Mouse (Mus musculus) small intestine, adult 10 weeks (tissue): ENCODE results near the gene Olfr972. TPM values are rescaled to one million over a fixed set of nuclear protein-coding genes. Genes with fewer than 3 reads are reported as not detected.

Experiments
- polyA plus RNA-seq: library from polyadenylated mRNA; stranded (reverse); fragments of 350-450 nt; fragmentation: Illumina TruSeq; extraction: RNeasy Lipid Tissue Mini Kit (QIAGEN cat#74804); gene quantifications from one replicate; pipeline ENCODE4 v1.2.3, GENCODE M21; 2014; ENCODE audit warnings: low replicate concordance

Olfr972 gene
- not detected for polyA plus RNA-seq

GRCm38 (mm10) chr9:39866122-39866521 is at the start of gene Olfr972:
Gene Olfr972 (plus strand): TSS chr9:39866422.

DNA sequence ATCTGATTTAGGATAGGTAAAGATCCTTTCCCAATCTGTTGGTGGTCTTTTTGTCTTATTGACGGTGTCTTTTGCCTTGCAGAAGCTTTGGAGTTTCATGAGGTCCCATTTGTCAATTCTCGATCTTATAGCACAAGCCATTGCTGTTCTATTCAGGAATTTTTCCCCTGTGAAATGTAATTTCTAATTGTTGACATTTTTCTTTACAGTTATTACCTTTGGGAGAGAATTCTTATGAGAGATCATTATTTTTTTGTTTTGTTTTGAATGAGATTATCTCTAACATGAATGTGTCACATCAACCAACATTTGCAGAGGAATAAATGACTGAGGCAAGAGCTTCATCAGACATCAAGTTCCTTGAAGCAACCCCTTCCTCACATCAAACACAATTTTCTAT is 29.6 kb upstream of the Olfr972 start, which contains the start of gene Olfr971:
Gene Olfr971 (plus strand): TSS at position 301 of the 400 bp plus-strand sequence.

DNA sequence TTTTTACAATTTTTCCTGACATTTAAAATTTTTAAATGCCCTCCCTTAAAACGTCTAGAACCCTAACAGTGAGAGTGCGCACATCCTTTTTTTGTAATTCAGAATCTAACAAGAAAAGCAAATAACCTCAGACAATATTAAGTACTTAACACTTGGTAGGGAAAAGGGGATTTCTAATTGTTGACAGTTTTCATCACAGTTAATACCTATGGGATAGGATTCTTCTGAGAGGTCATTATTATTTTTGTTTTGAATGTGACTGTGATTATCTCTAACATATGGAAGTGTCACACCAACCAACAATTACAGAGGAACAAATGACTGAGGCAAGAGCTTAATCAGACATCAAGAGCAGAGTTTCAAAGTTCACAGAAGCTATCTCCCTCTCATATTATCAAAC is 40.8 kb downstream of the Olfr972 start, which contains the start of gene Olfr229:
Gene Olfr229 (plus strand): TSS at position 301 of the 400 bp plus-strand sequence.

Other genes starting within 250 kb of the Olfr972 start
- gene Olfr960, start 245.0 kb upstream of the Olfr972 start, polyA plus RNA-seq = not detected
- gene Olfr961, start 221.3 kb upstream of the Olfr972 start, polyA plus RNA-seq = not detected
- gene Olfr963, start 199.2 kb upstream of the Olfr972 start, polyA plus RNA-seq = not detected
- gene Olfr149, start 159.3 kb upstream of the Olfr972 start, polyA plus RNA-seq = not detected
- gene Olfr965, start 155.1 kb upstream of the Olfr972 start, polyA plus RNA-seq = not detected
- gene Olfr150, start 135.4 kb upstream of the Olfr972 start, polyA plus RNA-seq = not detected
- not detected for gene Olfr967, start 120.2 kb upstream of the Olfr972 start, polyA plus RNA-seq
- not detected for gene Olfr968, start 83.2 kb upstream of the Olfr972 start, polyA plus RNA-seq
- not detected for gene Olfr969, start 75.5 kb upstream of the Olfr972 start, polyA plus RNA-seq
- gene Olfr970, start 57.6 kb upstream of the Olfr972 start, polyA plus RNA-seq = not detected
- gene Olfr971, start 29.5 kb upstream of the Olfr972 start, polyA plus RNA-seq = not detected
- not detected for gene Olfr229, start 40.9 kb downstream of the Olfr972 start, polyA plus RNA-seq
- not detected for gene Olfr974, start 71.1 kb downstream of the Olfr972 start, polyA plus RNA-seq
- gene Olfr975, start 85.6 kb downstream of the Olfr972 start, polyA plus RNA-seq = not detected
- gene Olfr976, start 94.7 kb downstream of the Olfr972 start, polyA plus RNA-seq = not detected
- gene Olfr978, start 125.7 kb downstream of the Olfr972 start, polyA plus RNA-seq = not detected
- gene Olfr979, start 137.0 kb downstream of the Olfr972 start, polyA plus RNA-seq = not detected
- gene Olfr980, start 143.2 kb downstream of the Olfr972 start, polyA plus RNA-seq = not detected
- gene Olfr981, start 155.0 kb downstream of the Olfr972 start, polyA plus RNA-seq = not detected
- gene Olfr982, start 207.4 kb downstream of the Olfr972 start, polyA plus RNA-seq = not detected
- not detected for gene Olfr983, start 227.2 kb downstream of the Olfr972 start, polyA plus RNA-seq
- gene Olfr984, start 247.8 kb downstream of the Olfr972 start, polyA plus RNA-seq = not detected